Mouse (Mus musculus): Measurements from ENCODE around the gene Coq3.

- TF ChIP-seq TAL1 (IDR thresholded peaks at IDR 0.05; ENCODE audit: low read length) = no peak
- no peak for TF ChIP-seq GATA1 (IDR thresholded peaks at IDR 0.05; ENCODE audit: low read length)
Measured at GRCm38 (mm10) chr4:21878776-21879175, 697 bp upstream of the Coq3 start.
